Mouse (Mus musculus): ENCODE results near the gene Cldn12.

Gene Cldn12

GRCm38 (mm10) chr5:5514196-5515076 is at the start of gene Cldn12:
TSS of gene Cldn12 (minus strand) at chr5:5514958.
- DNase-seq = peak; percentile 97

- no peak for DNase-seq
Observed at GRCm38 (mm10) chr5:5562435-5562834, 47.7 kb upstream of the Cldn12 start.

- DNase-seq = no peak
Observed at GRCm38 (mm10) chr5:5561041-5561706, 46.4 kb upstream of the Cldn12 start.

- DNase-seq = no peak
Observed at GRCm38 (mm10) chr5:5559798-5560197, 45.0 kb upstream of the Cldn12 start.

GRCm38 (mm10) chr5:5559079-5559740 is 44.5 kb upstream of the Cldn12 start, which contains the start of gene Gtpbp10:
TSS of gene Gtpbp10 (minus strand) at chr5:5559538.
- DNase-seq = peak; percentile 86

- no peak for DNase-seq
Observed at GRCm38 (mm10) chr5:5551110-5551509, 36.4 kb upstream of the Cldn12 start.

- DNase-seq = no peak
Observed at GRCm38 (mm10) chr5:5540385-5540784, 25.6 kb upstream of the Cldn12 start.

- no peak for DNase-seq
Observed at GRCm38 (mm10) chr5:5539771-5540170, 25.0 kb upstream of the Cldn12 start.

GRCm38 (mm10) chr5:5536131-5536530 is 21.4 kb upstream of the Cldn12 start:
- no peak for DNase-seq

- DNase-seq = no peak
Observed at GRCm38 (mm10) chr5:5533656-5534420, 19.1 kb upstream of the Cldn12 start.

- DNase-seq = no peak
Observed at GRCm38 (mm10) chr5:5515411-5515810, 653 bp upstream of the Cldn12 start.

GRCm38 (mm10) chr5:5511401-5511800 is 3.4 kb downstream of the Cldn12 start:
- no peak for DNase-seq

GRCm38 (mm10) chr5:5510989-5511388 is 3.8 kb downstream of the Cldn12 start:
- no peak for DNase-seq

- DNase-seq = no peak
Observed at GRCm38 (mm10) chr5:5510304-5510887, 4.4 kb downstream of the Cldn12 start.

GRCm38 (mm10) chr5:5508231-5508630 is 6.5 kb downstream of the Cldn12 start:
- no peak for DNase-seq

GRCm38 (mm10) chr5:5507701-5508225 is 7.0 kb downstream of the Cldn12 start:
- peak; percentile 57 for DNase-seq

- DNase-seq = no peak
Observed at GRCm38 (mm10) chr5:5504456-5504855, 10.3 kb downstream of the Cldn12 start.

- no peak for DNase-seq
Observed at GRCm38 (mm10) chr5:5503381-5503780, 11.4 kb downstream of the Cldn12 start.

- DNase-seq = no peak
Observed at GRCm38 (mm10) chr5:5501583-5501982, 13.2 kb downstream of the Cldn12 start.

GRCm38 (mm10) chr5:5496393-5496792 is 18.4 kb downstream of the Cldn12 start:
- DNase-seq = no peak

GRCm38 (mm10) chr5:5495042-5495441 is 19.7 kb downstream of the Cldn12 start:
- DNase-seq = no peak
